Mouse (Mus musculus) Patski (cell line): ENCODE measurements around the gene Zmiz1. TPM values are rescaled to one million over a fixed set of nuclear protein-coding genes. Genes with fewer than 3 reads are reported as not detected.

ENCODE experiments used
- ATAC-seq: fragments of 100-300 bp; one replicate; pipeline ENCODE4 v1.8.0; 2021
- CTCF ChIA-PET: fragments of 350-600 bp; sonication (Branson Sonifier 250); formaldehyde crosslinking; loops from one replicate; lab custom pipeline; 2022; ENCODE audit warnings: inconsistent platforms; lab: Charles Lee
- POLR2A ChIA-PET: fragments of 350-600 bp; sonication (Branson Sonifier 250); formaldehyde crosslinking; loops from one replicate; lab custom pipeline; 2022; ENCODE audit warnings: antibody characterized with exemption, inconsistent platforms; lab: Charles Lee
- DNase-seq: peaks from one replicate; pipeline ENCODE4 v3.0.0-alpha.2; 2011; ENCODE audit warnings: low read depth, low spot score
- H3K27me3 ChIP-seq: fragments of 371-371 bp; one replicate; pipeline ENCODE4 v1.5.1; 2021
- CTCF ChIP-seq: fragments of 100-300 bp; IDR thresholded peaks from one replicate; pipeline ENCODE4 v1.5.1; 2021
- in situ Hi-C: fragments of 300-500 bp; cut with MboI; formaldehyde crosslinking; loops from 3 replicates; pipeline ENCODE4 v1.11.1; 2018; ENCODE audit warnings: low pct_unique_long_range_greater_than_20kb, mixed read lengths
- polyA plus RNA-seq: library from polyadenylated mRNA; unstranded; gene quantifications from one replicate; pipeline ENCODE4 v1.2.3, GENCODE M21; 2021

Zmiz1 gene
- polyA plus RNA-seq, 1 experiment from 2014 or later = 55.2 TPM

DNA sequence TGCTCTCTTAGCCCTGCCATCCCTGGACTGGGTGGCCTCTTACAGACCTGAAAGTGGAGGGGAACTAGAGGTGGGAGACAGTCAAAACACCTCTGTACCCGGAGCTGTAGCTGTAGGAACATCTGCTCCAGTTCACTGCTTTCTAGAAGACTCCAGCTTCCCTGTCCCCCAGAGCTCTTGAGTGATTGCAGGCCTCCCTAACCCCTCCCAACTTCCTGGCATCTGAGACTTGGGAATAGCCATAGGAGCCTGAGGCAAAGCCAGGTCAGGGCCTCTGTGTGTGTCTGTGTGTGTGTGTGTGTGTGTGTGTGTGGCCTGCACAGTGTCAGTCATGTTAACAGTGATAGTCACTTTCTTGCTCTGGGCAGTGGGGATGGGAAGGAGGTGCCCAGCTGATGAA, 102.7 kb downstream of the Zmiz1 start:
- ChIA-PET CTCF (no interaction called here), POLR2A (no interaction called here)
- DNase-seq (no peak), ATAC-seq (no peak)
- in situ Hi-C loops = no loop called here
- TF ChIP-seq CTCF = no peak
- no peaks in the 10 kb centered on the region for H3K27me3 ChIP-seq

DNA sequence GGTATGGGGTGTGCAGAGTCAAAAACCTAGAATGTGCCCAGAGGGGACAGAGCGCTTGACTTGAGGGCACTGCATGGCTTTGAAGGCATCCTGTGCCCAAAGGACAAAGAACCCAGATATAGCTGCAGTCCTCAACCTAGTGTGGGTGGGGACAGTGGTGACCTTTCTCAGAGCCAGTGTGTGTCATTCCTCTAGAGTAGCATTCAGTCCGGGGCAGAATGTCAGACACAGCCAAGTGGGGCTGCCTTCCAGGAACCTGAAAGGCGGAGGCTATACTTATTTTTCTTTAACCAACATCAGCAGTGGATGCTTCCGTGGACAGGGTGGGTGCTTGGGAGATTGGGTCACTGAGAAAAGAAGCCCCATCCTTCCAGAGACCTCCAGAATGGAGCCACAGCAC, 103.5 kb downstream of the Zmiz1 start:
- in situ Hi-C loops = no loop called here
- no peaks in the 10 kb centered on the region for H3K27me3 ChIP-seq
- ChIA-PET CTCF (no interaction called here), POLR2A (no interaction called here)
- no peak for TF ChIP-seq CTCF
- no peak for DNase-seq
- ATAC-seq = no peak

DNA sequence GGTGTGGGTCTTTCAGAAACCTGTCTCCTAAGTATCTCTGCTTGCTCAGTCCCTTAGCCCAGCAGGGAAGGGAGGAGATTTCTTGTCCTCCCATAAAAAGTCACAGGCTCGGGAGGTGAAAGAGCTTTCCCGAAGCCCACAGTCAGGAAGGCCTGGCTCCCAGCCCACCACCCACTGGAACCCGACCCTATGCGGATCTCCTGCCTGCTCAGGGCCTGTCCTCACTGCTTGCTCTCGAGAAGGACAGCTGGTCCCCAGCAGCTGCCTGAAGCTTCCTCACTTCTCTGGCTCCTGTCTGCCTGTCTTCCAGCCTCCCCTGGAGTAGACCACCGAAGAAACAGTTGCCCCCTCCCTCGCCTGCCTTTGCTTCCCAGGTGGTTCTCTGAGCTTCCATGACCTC, 103.9 kb downstream of the Zmiz1 start:
- no peak for TF ChIP-seq CTCF
- H3K27me3 ChIP-seq = no peaks in the 10 kb centered on the region
- ChIA-PET CTCF (no interaction called here), POLR2A (no interaction called here)
- ATAC-seq = no peak
- DNase-seq = no peak
- in situ Hi-C loops = no loop called here

DNA sequence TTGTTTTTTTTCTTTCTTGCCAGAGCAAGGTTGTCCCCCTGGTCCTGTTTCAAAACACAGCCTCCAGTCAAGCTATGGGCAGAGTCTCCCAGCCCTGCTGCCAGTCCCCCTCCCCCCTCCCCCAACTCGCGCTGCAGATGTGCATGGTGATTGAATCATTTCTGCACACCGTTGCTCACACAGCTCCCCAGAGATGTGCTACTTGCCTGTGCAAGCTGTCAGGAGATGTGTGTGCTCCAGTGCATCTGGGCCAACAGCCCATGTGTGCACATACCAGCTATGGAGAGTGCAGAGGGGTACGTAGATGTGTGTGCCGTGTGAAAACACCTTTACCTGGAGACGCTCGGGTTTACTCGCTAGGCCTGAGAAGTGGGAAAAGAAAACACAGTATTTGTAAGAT, 105.6 kb downstream of the Zmiz1 start:
- ATAC-seq (no peak), DNase-seq (no peak)
- ChIA-PET POLR2A (interaction anchor here (0.5 to 2.3 kb wide), 4 partner anchors 19 to 105 kb away, joined by 3 to 9 read pairs (median 6); partner anchors contain the start of gene Zmiz1), CTCF (interaction anchor here (0.8 to 3.9 kb wide), 8 partner anchors 15 to 445 kb away, joined by 3 to 19 read pairs (median 4); partner anchors contain the start of gene Zmiz1)
- H3K27me3 ChIP-seq = no peaks in the 10 kb centered on the region
- no peak for TF ChIP-seq CTCF
- in situ Hi-C loops = no loop called here

DNA sequence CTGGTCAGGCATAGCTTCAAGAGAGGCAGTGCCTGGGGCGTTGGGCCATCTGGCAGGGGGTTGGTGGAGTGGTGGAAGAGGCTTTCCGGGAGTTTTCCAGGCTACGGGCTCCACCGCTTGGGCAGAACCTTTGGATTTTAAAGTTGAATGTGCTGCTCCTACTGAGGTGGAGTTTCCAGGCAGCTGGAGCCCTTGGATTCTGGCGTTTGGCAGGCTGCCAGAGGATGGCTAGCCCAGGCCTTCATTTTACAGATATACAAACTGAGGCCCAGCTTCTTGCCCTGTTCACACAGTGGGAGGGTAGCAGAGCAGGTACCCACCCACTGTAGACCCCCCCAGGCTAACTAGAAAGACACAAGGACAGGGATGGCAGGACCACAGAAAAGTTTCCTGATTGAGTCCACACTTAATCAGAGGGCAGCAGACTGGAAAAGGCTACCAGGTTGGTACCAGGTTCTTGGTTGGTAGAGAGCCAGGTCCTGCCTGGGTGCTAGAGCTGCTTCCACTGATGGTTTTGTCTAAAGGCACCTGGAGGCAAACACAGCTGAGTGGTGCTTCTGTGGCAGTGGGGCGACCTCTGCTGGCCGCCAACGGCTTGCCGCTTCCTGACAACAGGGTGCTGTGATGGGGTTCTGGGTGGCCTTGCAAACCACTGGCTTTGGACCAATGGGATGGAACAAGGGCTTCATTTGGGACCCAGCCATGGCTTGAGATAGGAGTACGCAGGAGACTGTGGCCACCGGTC, 106.5 kb downstream of the Zmiz1 start:
- ATAC-seq = peak; percentile 72
- TF ChIP-seq CTCF = no peak
- DNase-seq = peak; percentile 71
- in situ Hi-C loops = loop anchor here (5.0 kb wide), 1 partner anchor 193 kb away; no protein-coding TSS in a partner anchor
- CTCF ChIA-PET = interaction anchor here (0.8 to 3.9 kb wide), 18 partner anchors 15 to 786 kb away, joined by 3 to 19 read pairs (median 4); partner anchors contain the start of gene Zmiz1
- POLR2A ChIA-PET = interaction anchor here (0.9 to 2.3 kb wide), 3 partner anchors 49 to 187 kb away, joined by 3 to 9 read pairs (median 7); partner anchors contain the start of gene Zmiz1
- H3K27me3 ChIP-seq = no peaks in the 10 kb centered on the region

DNA sequence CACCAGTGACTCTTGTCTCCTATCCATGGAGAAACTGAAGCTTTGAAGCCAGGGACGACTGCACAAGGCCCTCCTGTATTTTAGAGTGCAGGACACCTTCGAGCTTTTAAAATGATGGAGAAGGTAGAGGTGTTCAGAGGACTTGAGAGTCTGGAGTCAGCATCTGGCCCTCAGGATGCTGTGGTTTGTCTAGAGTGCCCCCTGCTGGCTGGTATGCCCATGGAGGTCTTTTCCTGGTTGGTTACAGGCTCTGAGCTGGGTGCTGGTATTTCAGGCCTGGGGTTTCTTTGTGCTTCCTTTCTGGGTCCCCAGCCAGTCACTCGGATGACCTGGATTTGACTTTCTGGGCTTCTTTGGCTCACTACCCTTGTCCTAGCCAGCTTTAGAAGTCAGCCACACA, 108.3 kb downstream of the Zmiz1 start:
- TF ChIP-seq CTCF = no peak
- H3K27me3 ChIP-seq = no peaks in the 10 kb centered on the region
- in situ Hi-C loops = loop anchor here (5.0 kb wide), 1 partner anchor 195 kb away; no protein-coding TSS in a partner anchor
- DNase-seq = no peak
- no peak for ATAC-seq
- ChIA-PET POLR2A (interaction anchor here (0.6 to 0.9 kb wide), 2 partner anchors 110 to 789 kb away, joined by 3 read pairs; no protein-coding TSS in a partner anchor), CTCF (interaction anchor here (1.1 to 3.9 kb wide), 7 partner anchors 10 to 786 kb away, joined by 3 to 19 read pairs (median 4); partner anchors contain the start of gene Zmiz1)

DNA sequence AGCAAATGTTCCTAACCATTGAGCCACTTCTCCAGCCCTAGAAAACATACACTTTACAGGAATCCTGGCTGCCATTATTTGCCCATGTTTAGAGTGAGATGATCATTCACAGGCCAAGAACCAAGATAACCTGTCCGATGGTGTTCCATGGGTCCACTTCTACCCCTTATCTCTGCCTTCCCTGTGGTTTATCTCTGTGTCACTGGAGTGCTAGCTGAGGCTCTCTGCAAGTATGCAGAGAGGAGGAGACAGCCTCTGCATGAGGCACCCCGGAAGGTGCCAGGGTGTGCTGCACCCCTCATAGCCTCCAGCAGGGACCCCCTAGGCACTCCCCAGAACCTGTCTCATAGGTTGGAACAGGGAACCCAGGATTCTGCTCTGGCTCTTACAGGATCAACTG, 108.9 kb downstream of the Zmiz1 start:
- in situ Hi-C loops = loop anchor here (5.0 kb wide), 1 partner anchor 196 kb away; no protein-coding TSS in a partner anchor
- no peaks in the 10 kb centered on the region for H3K27me3 ChIP-seq
- ChIA-PET CTCF (interaction anchor here (1.1 to 3.9 kb wide), 4 partner anchors 9 to 108 kb away, joined by 3 to 19 read pairs (median 8); partner anchors contain the start of gene Zmiz1), POLR2A (no interaction called here)
- no peak for ATAC-seq
- no peak for TF ChIP-seq CTCF
- no peak for DNase-seq

DNA sequence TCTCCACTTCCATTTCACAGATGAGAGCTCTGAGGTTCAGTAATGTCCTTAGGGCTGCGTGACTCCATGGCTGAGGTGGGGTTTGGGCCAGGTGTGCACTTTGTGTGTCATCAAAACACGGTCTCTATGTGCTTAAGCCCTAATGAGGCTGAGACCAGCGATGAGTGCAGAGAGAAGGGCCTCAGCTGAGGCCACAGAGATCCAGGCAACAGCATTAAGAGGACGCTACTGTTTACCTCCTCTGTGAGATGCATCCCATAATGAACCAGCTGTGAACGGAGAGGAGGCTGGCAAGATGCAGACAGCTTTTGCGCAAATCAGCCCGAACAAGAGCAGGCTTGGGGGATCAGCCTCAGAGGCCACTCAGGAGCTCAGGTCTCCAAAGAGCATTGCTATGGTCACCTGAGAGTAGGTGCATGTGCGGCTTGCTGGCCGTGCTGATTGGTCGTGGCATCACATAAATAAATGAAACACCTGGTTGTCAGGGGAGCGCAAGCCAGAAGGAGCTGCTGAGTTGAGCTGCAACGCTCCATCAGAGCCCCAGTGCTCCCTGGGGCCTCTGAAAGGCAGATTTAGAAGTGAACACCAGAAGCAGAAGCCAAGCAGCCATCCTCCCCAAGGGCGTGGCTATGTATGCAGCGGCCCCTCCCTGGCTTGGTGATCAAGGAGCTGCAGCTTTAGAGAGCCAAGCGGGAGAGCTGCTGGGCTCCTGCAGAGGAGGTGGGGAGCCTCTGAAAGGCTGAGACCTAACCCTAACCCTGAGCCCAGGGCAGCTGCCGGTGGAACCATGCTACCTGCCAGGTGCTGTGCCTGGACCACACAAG, 115.3 kb downstream of the Zmiz1 start:
- in situ Hi-C loops = no loop called here
- CTCF ChIA-PET = no interaction called here
- no peaks in the 10 kb centered on the region for H3K27me3 ChIP-seq
- ATAC-seq = no peak
- TF ChIP-seq CTCF = no peak
- POLR2A ChIA-PET = no interaction called here
- no peak for DNase-seq

DNA sequence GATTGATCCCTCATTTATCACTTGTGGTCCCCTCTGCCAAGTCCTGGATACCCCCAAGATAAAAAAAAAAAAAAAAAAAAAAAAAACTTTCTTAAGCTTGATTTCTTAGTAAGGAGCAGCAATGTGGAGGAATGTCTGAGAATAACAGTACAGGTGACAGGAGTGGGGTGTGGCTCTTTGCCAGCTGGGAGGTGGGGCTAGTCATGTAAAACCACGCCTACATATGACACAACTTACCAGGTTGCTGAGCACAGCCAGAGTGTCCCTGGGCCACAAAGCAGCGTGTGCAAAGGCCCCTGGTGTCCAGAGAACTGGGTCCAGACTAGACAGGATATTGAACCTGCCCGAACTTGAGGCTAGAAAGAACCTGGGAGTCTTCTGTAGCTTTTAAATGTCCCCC, 117.7 kb downstream of the Zmiz1 start:
- DNase-seq (no peak), ATAC-seq (no peak)
- ChIA-PET CTCF (interaction anchor here (1.2 kb wide), 2 partner anchors 10 kb away, joined by 4 to 6 read pairs; no protein-coding TSS in a partner anchor), POLR2A (interaction anchor here (0.6 kb wide), 2 partner anchors 467 to 1917 kb away, joined by 3 read pairs; no protein-coding TSS in a partner anchor)
- TF ChIP-seq CTCF = no peak
- H3K27me3 ChIP-seq = no peaks in the 10 kb centered on the region
- in situ Hi-C loops = no loop called here

DNA sequence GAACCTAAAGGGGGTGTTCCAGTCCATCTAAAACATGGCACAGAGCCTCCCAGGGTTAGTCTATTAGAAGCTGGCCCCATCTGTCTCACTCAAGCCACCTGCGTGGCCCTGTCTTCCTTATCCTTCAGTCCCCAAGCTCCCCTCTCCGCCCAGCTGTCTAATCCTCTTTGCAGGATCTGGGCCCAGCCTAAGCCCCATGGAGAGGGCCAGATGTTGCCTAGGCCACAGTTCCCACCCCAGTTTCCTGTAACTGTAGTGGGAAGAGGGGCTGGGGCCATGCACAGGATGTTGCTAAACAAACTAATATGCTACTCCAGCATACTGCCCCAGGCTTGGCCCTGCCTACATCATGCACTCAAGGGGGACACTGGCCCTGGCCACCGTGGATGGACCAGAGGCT, 118.4 kb downstream of the Zmiz1 start:
- no peaks in the 10 kb centered on the region for H3K27me3 ChIP-seq
- no peak for DNase-seq
- TF ChIP-seq CTCF = no peak
- in situ Hi-C loops = no loop called here
- ATAC-seq = no peak
- CTCF ChIA-PET = interaction anchor here (1.2 kb wide), 1 partner anchor 10 kb away, joined by 4 read pairs; no protein-coding TSS in a partner anchor
- POLR2A ChIA-PET = no interaction called here
